Mouse (Mus musculus) telencephalon, adult 2 months (tissue): ENCODE measurements around the gene Ak9.

Experiments
- DNase-seq: peaks from one replicate; pipeline ENCODE4 v3.0.0-alpha.2; 2011; ENCODE audit warnings: low read depth, low spot score

The Ak9 gene

DNA sequence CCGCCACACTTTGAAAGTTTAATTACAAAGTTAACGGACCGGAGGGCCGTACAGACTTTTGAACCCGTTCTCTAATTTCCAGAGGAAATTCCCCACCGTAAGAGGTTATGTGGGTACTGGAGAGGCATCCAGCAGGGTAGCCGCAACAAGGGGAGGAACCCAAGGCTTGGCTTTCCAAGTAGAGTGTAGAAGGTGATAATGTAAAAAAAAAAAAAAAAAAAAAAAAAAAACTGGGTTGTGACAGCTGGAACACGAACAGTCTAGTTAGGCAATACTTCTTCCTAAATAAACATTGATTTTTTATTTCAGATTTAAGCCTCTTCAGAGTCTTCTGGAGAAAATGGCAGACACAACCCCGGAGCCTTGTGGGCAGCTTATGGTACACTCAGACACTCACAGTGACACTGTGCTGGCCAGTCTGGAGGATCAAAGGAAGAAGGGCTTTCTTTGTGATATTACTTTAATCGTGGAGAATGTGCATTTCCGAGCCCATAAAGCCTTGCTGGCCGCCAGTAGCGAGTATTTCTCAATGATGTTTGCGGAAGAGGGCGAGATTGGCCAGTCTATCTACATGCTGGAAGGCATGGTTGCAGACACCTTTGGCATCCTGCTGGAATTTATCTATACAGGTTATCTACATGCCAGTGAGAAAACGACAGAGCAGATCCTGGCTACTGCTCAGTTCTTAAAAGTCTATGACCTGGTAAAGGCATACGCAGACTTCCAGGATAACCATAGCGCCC, 147.2 kb downstream of the Ak9 start:
- no peak for DNase-seq

DNA sequence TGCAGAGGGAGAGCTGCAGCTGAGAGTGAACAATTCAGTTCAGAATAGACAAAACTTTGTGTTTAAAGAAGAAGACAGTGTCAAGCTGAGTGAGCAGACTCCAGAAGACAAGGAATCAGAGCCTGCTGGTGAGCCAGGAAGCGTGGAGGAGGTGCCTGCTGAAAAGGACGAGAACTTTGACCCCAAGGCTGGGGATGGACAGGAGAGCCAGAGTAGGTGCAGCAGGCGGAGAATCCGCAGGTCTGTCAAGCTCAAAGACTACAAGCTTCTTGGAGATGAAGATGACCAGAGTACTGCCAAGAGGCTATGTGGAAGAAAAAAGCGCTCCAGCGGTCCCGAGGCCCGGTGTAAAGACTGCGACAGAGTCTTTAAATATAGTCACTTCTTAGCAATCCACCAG, 147.9 kb downstream of the Ak9 start:
- no peak for DNase-seq

DNA sequence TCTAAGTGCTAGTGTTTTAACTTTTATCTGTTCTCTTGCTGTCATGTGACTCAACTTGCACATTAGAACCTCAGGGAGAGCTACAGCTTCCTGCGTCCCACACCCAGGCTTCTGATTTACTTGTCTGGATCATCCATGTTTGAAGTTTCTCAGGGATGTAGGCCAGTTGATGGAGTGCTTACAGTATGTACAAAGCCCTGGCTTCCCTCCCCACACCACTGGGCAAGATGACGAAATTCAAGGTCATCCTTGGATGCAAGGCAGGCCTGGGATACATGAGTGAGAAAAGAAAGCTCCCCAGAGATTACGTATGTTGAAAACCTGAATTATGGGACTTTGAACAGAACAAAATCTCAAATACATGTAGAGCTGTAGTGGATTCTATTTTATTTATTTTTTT, 149.0 kb downstream of the Ak9 start:
- DNase-seq: no peak

DNA sequence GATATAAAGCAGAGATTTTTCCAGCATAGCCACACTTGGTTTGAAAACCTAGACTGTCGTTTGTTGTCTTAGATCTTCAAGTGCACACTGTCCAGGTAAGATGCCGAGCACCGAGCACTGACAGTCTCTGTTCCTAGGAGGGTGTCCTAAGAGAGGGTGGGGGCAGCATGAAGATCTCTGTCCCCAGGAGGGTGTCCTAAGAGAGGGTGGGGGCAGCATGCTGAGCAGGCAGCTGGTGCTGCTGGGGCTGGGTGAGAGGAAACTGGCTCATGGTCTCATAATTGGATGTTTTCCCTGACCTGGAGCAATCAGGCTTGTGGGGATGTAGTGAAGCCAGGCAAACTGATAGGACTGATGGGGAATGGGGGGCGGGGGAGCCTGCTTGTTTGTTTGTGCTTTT, 156.2 kb downstream of the Ak9 start:
- DNase-seq: no peak

DNA sequence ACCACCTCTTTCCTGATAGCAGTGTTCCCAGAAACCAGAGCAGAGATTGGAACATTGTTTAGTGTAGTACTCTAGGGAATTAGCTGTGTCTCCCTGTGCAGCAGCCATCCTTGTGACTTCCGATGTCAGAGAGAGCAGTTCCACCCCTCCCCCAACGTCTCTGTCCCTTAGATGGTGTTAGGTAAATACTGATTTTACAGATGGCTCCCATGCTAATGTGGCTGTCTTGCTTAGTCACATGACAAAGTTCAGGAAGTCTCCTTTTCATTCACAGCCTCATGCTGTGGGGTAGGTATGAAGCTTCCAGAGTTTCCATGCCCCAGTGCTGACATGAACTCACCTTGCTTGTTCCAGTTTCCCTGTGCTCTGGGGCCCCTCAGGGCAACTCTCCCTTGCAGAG, 156.7 kb downstream of the Ak9 start:
- DNase-seq: no peak

DNA sequence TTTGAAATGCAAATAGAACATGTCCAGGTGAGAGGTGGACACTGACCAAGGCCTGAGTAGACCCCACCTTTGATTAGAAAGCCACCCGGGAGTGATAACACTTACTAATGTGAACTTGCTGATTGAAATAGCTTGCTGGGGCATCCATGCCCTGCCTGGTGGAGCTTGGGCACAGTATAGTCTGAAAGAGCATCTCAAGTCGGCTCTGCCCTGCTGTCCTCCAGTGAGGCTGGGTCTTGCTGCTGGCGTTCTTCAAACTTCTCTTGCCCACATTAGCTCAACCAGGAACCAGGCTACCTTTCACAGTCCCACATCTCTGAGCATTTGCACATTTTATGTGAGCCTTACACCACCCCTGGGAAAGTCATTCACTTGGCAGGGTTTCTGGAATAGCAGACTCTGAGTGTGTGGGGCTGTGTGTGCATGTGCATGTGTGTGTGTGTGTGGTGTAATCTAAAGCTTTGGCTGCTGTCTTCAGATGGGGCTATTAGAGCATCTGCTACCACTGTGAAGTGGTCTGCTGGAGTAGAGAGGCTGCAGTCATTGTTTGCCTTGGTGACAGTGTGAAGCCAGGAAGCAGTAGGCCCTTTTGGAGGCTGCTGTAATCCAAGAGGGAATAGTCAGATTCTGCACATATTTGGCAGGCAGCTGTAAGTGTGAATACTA, 157.4 kb downstream of the Ak9 start:
- no peak for DNase-seq

DNA sequence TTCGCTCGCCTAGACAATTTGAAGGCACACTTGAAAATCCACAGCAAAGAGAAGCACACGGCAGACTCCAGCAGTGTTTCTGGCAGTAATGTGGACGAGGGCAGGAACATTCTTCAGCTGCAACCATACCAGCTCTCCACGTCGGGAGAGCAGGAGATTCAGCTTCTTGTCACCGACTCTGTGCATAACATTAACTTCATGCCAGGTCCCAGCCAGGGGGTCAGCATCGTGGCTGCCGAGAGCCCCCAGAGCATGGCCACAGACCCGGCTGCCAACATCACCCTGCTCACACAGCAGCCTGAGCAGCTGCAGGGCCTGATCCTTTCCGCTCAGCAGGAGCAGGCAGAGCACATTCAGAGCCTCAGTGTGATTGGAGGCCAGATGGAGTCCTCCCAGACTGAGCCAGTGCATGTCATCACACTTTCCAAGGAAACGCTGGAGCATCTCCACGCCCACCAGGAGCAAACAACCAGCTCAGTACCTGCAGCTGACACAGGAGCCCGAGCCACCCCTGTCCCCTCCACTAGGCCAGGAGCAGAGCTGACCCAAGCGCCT, 160.7 kb downstream of the Ak9 start:
- no peak for DNase-seq

DNA sequence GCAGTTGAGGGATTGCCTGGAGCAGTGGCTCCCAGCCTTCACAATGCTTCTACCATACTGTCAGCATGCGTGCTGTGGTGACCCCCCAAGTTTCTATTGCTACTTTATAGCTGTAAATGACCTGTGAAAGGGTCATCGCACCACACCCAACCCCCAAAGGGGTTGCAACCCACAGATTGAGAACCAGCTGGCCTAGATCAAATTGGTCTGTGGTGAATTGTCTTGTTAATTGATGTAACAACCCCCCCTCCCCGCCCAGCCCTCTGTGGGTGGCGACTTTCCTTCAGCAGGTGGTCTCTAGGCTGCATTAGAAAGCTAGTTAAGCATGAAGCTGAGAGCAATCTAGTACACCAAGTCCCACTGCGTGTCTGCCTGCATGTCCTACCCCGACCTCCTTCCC, 163.5 kb downstream of the Ak9 start:
- no peak for DNase-seq

DNA sequence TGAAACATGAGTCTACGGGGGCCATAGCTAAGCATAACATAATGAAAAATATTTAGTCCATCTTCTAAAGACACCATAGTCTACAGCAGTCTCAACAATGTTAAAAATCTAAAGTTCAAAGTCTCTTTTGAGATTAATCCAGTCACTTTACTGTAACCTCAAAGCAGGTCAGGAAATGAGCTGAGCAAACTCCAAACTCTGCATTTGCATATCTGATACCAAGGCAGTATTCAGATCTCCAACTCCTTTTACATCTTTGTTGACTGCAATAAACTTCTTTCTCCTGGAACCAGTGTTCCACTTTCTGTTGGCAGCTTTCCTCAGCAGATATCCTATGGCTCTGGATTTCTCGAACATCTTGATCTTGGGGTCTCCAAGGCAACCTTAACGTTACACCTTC, 166.9 kb downstream of the Ak9 start:
- DNase-seq: no peak

DNA sequence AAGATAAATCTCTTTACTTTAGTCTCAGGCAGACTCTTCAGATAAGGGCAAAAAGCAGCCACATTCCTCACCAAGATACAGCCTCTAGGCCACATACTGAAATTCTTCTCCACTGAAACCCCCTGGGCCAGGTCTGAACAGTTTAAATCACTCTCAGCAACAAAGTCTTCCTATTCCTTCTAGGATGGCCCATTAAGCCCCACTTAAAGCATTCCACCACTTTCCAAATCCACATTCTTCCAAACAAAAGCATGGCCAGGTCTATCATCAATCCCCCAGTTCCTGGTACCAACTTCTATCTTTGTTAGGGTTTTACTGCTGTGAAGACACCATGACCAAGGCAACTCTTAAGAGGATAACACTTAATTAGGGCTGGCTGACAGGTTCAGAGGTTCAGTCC, 168.8 kb downstream of the Ak9 start:
- DNase-seq: no peak

DNA sequence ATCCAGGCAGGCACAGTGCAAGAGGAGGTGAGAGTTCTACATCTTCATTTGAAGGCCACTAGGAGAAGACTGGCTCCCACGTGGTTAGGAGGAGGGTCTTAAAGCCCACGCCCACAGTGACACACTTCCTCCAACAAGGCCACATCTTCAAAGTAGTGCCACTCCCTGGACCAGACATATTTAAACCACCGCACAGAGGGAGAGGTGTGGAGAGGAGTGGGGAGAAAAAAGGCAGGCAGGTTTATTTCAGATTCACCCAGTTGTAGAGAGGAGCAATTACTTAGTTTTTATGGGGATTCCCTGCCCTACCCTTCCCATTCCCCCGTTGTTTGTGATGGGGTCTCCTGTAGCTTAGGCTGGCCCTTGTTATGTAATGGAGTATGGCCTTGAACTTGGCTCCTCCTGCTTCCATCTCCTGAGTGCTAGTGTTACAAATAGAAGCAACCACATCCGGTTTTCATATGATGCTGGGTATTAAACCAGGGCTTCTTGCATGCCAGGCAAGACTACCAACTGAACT, 169.2 kb downstream of the Ak9 start:
- DNase-seq: no peak

DNA sequence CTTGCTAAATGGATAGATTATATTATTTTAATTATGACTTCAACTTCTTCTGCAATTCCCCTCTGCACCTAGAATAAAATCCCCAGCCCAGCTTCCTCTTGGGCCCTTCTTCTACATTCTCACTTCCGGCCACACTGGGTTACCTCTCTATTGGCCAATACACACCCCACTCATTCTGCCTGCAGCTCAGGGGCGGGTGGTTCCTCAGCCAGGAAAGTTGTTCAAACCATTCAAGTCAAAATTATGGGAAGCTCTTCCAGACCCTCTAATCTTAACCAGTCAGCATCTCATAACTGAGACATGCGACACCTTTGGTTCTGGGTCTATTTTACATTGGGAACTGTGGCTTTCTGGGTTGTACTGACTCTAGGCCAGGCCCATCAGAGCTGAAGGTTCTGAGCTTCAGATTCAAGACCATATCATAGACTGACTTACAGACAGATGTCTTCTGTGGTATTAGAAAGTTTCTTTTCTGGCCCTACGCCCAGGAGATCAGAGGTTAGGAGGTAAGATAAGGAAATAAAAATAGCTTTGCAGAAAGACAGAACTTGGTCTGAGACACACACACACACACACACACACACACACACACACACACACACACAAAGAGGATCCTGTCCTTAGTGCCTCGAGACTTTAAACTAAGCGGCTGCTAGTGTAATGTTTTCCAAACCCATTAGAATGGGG, 170.1 kb downstream of the Ak9 start:
- DNase-seq: no peak

DNA sequence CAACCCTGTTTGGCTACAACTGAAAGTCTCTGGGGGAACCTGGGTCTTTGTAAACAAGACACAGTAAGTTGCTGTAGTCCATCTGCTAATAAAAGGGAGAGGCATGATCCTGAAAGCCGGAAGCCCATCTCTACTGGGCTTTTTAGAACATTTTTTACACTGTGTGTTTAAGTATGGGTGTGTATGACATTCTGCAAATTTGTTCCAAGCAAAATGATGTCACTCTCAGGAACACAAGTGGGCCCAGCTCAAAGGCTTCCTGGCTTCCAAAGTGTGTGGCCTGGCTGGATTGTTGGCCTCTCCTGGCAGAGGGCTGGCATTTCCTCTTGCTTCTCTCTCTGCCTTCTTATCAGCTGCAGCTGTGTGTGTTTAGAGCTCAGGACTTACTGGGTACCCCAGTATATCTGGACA, 171.2 kb downstream of the Ak9 start:
- DNase-seq: no peak

DNA sequence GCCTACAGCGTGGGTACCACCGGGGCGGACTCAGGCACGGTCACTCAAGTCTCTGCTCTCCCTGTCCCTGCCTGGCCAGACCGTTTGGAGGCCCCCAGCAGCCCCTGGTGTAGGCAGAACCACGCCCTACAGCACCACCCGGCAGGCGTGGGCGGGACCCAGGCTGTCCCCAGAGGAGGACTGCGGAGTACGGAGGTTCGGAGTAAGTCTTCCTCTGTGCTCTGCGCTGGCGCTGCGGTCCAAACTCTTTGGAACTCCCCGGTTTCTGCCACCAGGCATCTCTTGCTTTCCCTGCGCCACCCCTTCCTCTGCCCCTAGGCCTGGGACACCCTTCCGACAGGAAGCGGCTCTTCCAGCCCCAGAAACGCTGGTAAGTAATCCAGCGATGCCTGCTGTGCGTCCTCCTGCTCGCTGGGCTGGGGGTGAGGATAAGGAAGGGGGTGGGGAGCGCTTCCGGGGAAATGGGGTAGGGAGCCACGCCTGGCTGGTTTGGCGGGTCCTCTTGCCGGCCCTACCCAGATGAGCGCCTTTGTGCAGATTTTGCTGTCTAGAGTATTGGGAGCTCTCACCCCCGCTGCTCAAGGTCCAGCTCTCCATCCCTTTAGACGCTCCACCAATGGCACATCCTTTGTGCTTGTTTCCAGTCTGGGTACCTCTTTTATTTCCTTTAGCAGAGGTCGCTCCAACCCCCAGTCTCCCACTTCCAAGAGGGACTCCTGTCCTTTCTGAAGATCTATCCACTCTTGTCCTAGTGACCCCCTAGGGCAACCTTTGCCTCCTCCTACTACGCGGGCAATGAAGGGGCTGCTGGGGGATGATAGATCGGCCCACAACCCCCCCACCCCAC, 172.6 kb downstream of the Ak9 start, which contains the start of gene Mical1:
Gene Mical1, plus strand, starts transcription at position 144 of the 847 bp plus-strand sequence.
- no peak for DNase-seq

DNA sequence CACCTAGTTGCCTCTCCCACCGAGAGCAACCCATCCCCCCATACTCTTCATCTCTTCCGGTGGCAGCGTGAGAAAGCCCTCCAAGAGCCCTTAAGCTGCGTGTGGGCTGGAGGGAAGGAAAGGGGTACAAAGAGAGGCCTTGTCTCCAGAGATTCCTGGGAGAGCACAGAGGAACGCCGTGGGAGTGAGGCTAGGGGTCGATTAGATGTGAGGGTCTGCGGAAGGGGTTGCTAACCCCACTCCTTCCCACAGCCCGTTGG, 173.2 kb downstream of the Ak9 start:
- no peak for DNase-seq

DNA sequence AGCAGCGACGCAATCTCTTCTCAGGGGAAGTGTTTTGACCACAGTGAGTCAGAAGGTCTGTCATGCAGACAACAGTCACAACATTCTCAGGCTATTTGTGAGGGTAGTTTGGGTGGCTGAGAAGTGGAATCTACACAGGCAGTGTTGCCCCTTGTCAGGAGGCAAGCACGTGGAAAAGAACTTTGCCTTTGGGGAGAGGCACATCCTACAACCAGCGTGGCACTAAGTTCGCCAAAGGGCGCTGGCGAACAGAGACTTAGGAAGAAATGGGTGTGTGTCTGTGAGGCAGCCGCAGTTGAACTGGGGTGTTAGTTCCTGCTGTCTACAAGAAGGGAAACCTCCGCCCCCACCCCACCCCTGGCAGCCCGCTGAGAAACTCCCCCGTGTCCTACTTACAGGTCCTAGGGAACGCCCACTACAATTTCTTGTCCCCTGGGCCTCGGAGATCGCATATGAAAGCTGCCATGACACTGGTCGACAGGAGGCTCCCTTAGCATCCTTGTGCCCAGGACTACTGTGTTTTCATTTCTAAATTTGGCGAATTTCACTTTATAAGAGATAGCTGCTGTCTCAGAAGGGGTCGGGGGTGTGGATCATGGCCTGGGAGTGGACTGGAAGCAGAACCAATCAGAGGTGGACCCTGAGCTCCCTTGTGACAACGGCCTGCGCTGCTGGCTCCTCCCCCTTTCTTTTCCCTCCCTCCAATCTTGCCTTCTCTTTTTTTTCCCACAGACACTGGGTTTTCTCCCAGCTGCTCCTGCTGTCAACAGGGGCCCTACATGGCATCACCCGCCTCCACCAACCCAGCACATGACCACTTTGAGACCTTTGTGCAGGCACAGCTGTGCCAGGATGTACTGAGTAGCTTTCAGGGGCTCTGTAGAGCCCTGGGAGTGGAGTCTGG, 173.8 kb downstream of the Ak9 start:
- DNase-seq: peak; percentile 23

DNA sequence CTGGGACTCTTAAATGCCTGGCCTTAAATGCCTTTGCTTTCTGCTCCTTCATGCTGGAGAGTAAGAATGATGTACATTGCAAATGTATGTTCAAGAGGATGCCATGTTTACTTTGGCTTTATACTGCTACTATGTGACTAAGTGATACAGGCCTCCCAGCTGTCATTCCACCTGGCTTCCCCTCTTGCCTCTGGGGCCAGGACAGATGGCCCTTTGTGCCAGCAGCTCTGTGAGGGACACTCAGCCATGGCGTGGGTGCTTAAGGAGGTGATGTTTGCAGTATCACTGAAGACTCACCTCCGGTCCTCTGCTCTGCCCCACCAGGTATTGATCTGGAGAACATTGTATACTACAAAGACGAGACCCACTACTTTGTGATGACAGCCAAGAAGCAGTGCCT, 176.2 kb downstream of the Ak9 start:
- no peak for DNase-seq

DNA sequence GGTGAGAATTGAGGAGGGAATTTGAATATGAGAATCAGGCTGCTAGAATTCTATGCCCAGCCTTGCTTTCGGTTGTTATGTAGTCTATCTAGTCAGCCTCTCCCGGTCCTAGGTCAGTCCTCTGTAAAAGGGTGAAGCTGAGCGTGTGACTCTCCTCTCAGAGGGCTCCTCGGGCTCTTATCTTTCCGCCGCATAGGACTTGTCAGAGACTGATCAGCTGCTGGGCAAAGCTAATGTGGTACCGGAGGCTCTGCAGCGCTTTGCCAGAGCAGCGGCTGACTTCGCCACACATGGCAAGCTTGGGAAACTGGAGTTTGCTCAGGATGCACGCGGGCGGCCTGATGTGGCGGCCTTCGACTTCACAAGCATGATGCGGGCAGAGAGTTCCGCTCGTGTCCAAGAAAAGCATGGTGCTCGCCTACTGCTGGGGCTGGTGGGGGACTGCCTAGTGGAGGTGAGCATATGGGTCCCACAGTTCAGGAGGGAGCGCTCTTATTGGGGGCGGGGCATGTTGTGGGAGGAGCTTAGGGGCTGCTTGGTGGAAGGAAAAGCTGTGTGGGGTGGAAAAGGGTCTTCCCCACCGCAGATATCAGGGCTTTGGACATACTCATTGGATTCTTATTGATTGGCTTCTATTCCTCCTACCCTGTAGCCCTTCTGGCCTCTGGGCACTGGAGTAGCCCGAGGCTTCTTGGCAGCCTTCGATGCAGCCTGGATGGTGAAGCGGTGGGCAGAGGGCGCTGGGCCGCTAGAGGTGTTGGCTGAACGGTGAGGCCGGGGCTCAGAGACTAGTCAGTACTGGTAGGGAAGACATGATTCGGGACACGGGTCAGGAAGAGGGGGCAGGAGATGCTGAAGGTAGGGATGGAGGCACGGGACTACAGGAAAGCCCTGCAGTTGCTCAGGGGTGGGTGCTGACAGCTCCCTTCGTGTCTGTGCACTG, 177.4 kb downstream of the Ak9 start:
- DNase-seq: no peak

DNA sequence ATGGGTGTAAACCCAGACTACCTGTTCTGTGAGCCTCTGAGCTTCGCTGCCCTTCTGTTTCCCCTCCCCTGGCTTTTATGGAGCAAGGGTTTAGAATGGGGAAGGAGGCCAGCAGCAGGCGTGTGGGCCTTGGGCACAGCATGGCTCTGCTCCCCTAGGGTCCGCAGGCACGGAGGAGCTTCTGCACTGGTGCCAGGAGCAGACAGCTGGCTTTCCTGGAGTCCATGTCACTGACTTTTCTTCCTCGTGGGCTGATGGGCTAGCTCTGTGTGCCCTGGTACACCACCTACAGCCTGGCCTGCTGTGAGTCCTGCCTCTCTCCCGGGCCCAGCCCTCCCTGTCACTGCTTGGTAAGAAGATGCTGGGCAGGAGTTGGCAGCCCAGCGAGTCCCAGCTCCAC, 178.7 kb downstream of the Ak9 start:
- DNase-seq: no peak
